8 mouse cellular contexts compared by ENCODE assay signal in genomic region chr7:16326607-16326971, GRCm38 (mm10). TPM values are rescaled to one million over a fixed set of nuclear protein-coding genes. Genes with fewer than 3 reads are reported as not detected.
DNase-seq lines count a peak whose midpoint lies in the region; ATAC-seq and TF ChIP-seq lines count a peak whose summit lies in the region.

No protein-coding gene starts in this region.

- no peak overlapping the region for H3K27ac ChIP-seq in embryonic facial prominence, embryonic 11.5 days (replicated peaks; ENCODE audit: low read depth, low read length)
- no peak overlapping the region; the same call in 1 of the 2 replicates for H3K27ac ChIP-seq in embryonic facial prominence, embryonic 10.5 days (replicated peaks)
- no peak overlapping the region for H3K27ac ChIP-seq in hindbrain, embryonic 15.5 days (replicated peaks)
- H3K27ac ChIP-seq in hindbrain, embryonic 10.5 days: no peak overlapping the region; the same call in 1 of the 2 replicates
- H3K27ac ChIP-seq in CH12.LX (ENCODE audit: insufficient read depth, low read depth): peak overlapping the region; percentile 62
- peak overlapping the region; percentile 22 for H3K27ac ChIP-seq in liver, embryonic 12.5 days
- H3K27ac ChIP-seq in cerebellum, adult 2 months (ENCODE audit: insufficient read depth, low read length): no peak overlapping the region

- no peak for TF ChIP-seq CTCF in CH12.LX (conservative IDR thresholded peaks at IDR 0.05 in 1 of 2, IDR thresholded peaks at IDR 0.05 in 1 of 2; ENCODE audit: low read depth in 2 of 2, low read length in 2 of 2)
- no peak for TF ChIP-seq CTCF in cerebellum, adult 2 months (IDR thresholded peaks at IDR 0.05; ENCODE audit: borderline replicate concordance, insufficient read depth, low read depth, low read length)

- in situ Hi-C loops in CH12.LX (cut with MboI; ENCODE audit: low pct_ligation_motif_present, low pct_unique_long_range_greater_than_20kb, low sequenced_read_pairs): loop anchor here (5.0 kb wide), 1 partner anchor 34 kb away; no protein-coding TSS in a partner anchor

- no peak overlapping the region for H3K4me3 ChIP-seq in embryonic facial prominence, embryonic 11.5 days (ENCODE audit: low read depth, low read length)
- H3K4me3 ChIP-seq in embryonic facial prominence, embryonic 10.5 days: no peak overlapping the region
- no peak overlapping the region for H3K4me3 ChIP-seq in hindbrain, embryonic 15.5 days
- no peak overlapping the region for H3K4me3 ChIP-seq in hindbrain, embryonic 10.5 days
- no peak overlapping the region for H3K4me3 ChIP-seq in CH12.LX (replicated peaks in 1 of 3; ENCODE audit: low read depth in 2 of 3, low read length in 2 of 3, poor library complexity in 1 of 3)
- no peak overlapping the region for H3K4me3 ChIP-seq in liver, embryonic 12.5 days
- H3K4me3 ChIP-seq in cerebellum, adult 2 months (replicated peaks; ENCODE audit: insufficient read depth, low read depth, low read length): no peak overlapping the region

- no peak for DNase-seq in embryonic facial prominence, embryonic 11.5 days (ENCODE audit: low spot score)
- no peak for DNase-seq in embryonic facial prominence, embryonic 10.5 days (ENCODE audit: low spot score)
- DNase-seq in hindbrain, embryonic 10.5 days (ENCODE audit: low spot score): no peak
- no peak for DNase-seq in CH12.LX (ENCODE audit: extremely low read depth)
- no peak for DNase-seq in adrenal gland, adult 8-10 months
- DNase-seq in cerebellum, adult 2 months: no peak

- no peaks in the 10 kb centered on the region for H3K27me3 ChIP-seq in embryonic facial prominence, embryonic 11.5 days (ENCODE audit: control insufficient read depth, insufficient read depth, low read length)
- no peaks in the 10 kb centered on the region for H3K27me3 ChIP-seq in embryonic facial prominence, embryonic 10.5 days (replicated peaks; ENCODE audit: low read depth, poor library complexity, severe bottlenecking)
- H3K27me3 ChIP-seq in hindbrain, embryonic 15.5 days: no peaks in the 10 kb centered on the region
- H3K27me3 ChIP-seq in hindbrain, embryonic 10.5 days (ENCODE audit: insufficient read depth, poor library complexity, severe bottlenecking): no peaks in the 10 kb centered on the region
- no peaks in the 10 kb centered on the region for H3K27me3 ChIP-seq in CH12.LX (replicated peaks)
- no peaks in the 10 kb centered on the region for H3K27me3 ChIP-seq in liver, embryonic 12.5 days (replicated peaks)
- no peaks in the 10 kb centered on the region for H3K27me3 ChIP-seq in cerebellum, adult 2 months (ENCODE audit: control insufficient read depth, insufficient read depth, low read length)

- TF ChIP-seq EP300 in CH12.LX (IDR thresholded peaks at IDR 0.05; ENCODE audit: low read length): no peak

- no peak for TF ChIP-seq POLR2A in CH12.LX (IDR thresholded peaks at IDR 0.05; ENCODE audit: low read depth, low read length)
- no peak for TF ChIP-seq POLR2A in cerebellum, adult 2 months (IDR thresholded peaks at IDR 0.05; ENCODE audit: borderline replicate concordance, insufficient read depth, low read length)

- no peaks in the 10 kb centered on the region for H3K79me2 ChIP-seq in CH12.LX (replicated peaks; ENCODE audit: control insufficient read depth, extremely low read depth, insufficient read depth, poor library complexity, severe bottlenecking)

- 0 out of 2 replicates have a peak, but pooled peaks have one; percentile 11 for ATAC-seq in embryonic facial prominence, embryonic 11.5 days (replicated peaks; ENCODE audit: insufficient number of reproducible peaks, low FRiP score, low TSS enrichment, low read depth)
- peak; percentile 35; the same call in 1 of the 2 replicates for ATAC-seq in hindbrain, embryonic 15.5 days (ENCODE audit: low FRiP score, low read depth)
- no peak for ATAC-seq in liver, embryonic 12.5 days

- WGBS in embryonic facial prominence, embryonic 11.5 days: 90% methylated on average over 2 of the region's 2 CpGs
- 95% methylated on average over 2 of the region's 2 CpGs for WGBS in embryonic facial prominence, embryonic 10.5 days
- 96% methylated on average over 2 of the region's 2 CpGs for WGBS in hindbrain, embryonic 15.5 days
- WGBS in hindbrain, embryonic 10.5 days: 92% methylated on average over 2 of the region's 2 CpGs
- 88% methylated on average over 2 of the region's 2 CpGs for WGBS in liver, embryonic 12.5 days (ENCODE audit: insufficient replicate concordance)
- 94% methylated on average over 2 of the region's 2 CpGs for WGBS in cerebellum, adult 2 months

- dilution Hi-C loops in CH12.LX (cut with MboI; ENCODE audit: extremely low pct_ligation_motif_present, extremely low pct_unique_long_range_greater_than_20kb, low sequenced_read_pairs): no loop called here

- H3K4me1 ChIP-seq in embryonic facial prominence, embryonic 11.5 days (ENCODE audit: control insufficient read depth, insufficient read depth, low read length): no peaks in the 10 kb centered on the region
- peaks cover 9% of the 10 kb centered on the region for H3K4me1 ChIP-seq in embryonic facial prominence, embryonic 10.5 days
- H3K4me1 ChIP-seq in hindbrain, embryonic 15.5 days (replicated peaks): no peaks in the 10 kb centered on the region
- H3K4me1 ChIP-seq in hindbrain, embryonic 10.5 days (replicated peaks): peaks cover 7% of the 10 kb centered on the region
- peaks cover 6 to 12% of the 10 kb centered on the region in 2 experiments for H3K4me1 ChIP-seq in CH12.LX (ENCODE audit: control insufficient read depth in 1 of 2, insufficient read depth in 2 of 2)
- peaks cover 10% of the 10 kb centered on the region for H3K4me1 ChIP-seq in liver, embryonic 12.5 days
- H3K4me1 ChIP-seq in cerebellum, adult 2 months (ENCODE audit: control insufficient read depth, insufficient read depth, low read length): peaks cover 8% of the 10 kb centered on the region

- no peaks in the 10 kb centered on the region for H3K9me3 ChIP-seq in embryonic facial prominence, embryonic 11.5 days (replicated peaks; ENCODE audit: control insufficient read depth, low read length)
- H3K9me3 ChIP-seq in embryonic facial prominence, embryonic 10.5 days: no peaks in the 10 kb centered on the region
- H3K9me3 ChIP-seq in hindbrain, embryonic 15.5 days: no peaks in the 10 kb centered on the region
- no peaks in the 10 kb centered on the region for H3K9me3 ChIP-seq in hindbrain, embryonic 10.5 days
- no peaks in the 10 kb centered on the region for H3K9me3 ChIP-seq in CH12.LX (replicated peaks; ENCODE audit: low read length)
- H3K9me3 ChIP-seq in liver, embryonic 12.5 days (replicated peaks): no peaks in the 10 kb centered on the region

- TF ChIP-seq RAD21 in CH12.LX (IDR thresholded peaks at IDR 0.05; ENCODE audit: low read depth, low read length): no peak

- H3K36me3 ChIP-seq in embryonic facial prominence, embryonic 11.5 days (replicated peaks; ENCODE audit: control insufficient read depth, insufficient read depth, low read depth, low read length): no peaks in the 10 kb centered on the region; the same call in 1 of the 2 replicates
- H3K36me3 ChIP-seq in embryonic facial prominence, embryonic 10.5 days (replicated peaks): peaks cover 85% of the 10 kb centered on the region
- H3K36me3 ChIP-seq in hindbrain, embryonic 15.5 days: peaks cover 23% of the 10 kb centered on the region
- H3K36me3 ChIP-seq in hindbrain, embryonic 10.5 days: peaks cover 74% of the 10 kb centered on the region
- H3K36me3 ChIP-seq in CH12.LX (replicated peaks in 1 of 2; ENCODE audit: control insufficient read depth in 1 of 2, insufficient read depth in 1 of 2, low read length in 1 of 2): peaks cover 45 to 86% of the 10 kb centered on the region in 2 experiments
- peaks cover 69% of the 10 kb centered on the region for H3K36me3 ChIP-seq in liver, embryonic 12.5 days

- H3K9ac ChIP-seq in embryonic facial prominence, embryonic 11.5 days (replicated peaks; ENCODE audit: low read length): no peak overlapping the region
- H3K9ac ChIP-seq in hindbrain, embryonic 15.5 days: no peak overlapping the region
- H3K9ac ChIP-seq in CH12.LX (ENCODE audit: insufficient read depth, low read depth): no peak overlapping the region
- H3K9ac ChIP-seq in liver, embryonic 12.5 days: no peak overlapping the region

- H3K4me2 ChIP-seq in embryonic facial prominence, embryonic 11.5 days (ENCODE audit: low read depth, low read length): no peak overlapping the region
- no peak overlapping the region for H3K4me2 ChIP-seq in hindbrain, embryonic 15.5 days
- no peak overlapping the region for H3K4me2 ChIP-seq in CH12.LX (ENCODE audit: insufficient read depth, low read depth, poor library complexity, severe bottlenecking)
- no peak overlapping the region for H3K4me2 ChIP-seq in liver, embryonic 12.5 days

RNA-seq across cellular contexts. Expression of gene Bbc3, which starts 18.4 kb away (rescaled TPM):
- 4.6 and 5.9 TPM in 2 replicates for polyA plus RNA-seq in embryonic facial prominence, embryonic 11.5 days (2014; fragmentation: Nextera tagmentation; extraction: Ambion mirVana)
- polyA plus RNA-seq in embryonic facial prominence, embryonic 10.5 days (2016; fragmentation: Nextera tagmentation; extraction: Ambion mirVana): 12.9 and 13.4 TPM in 2 replicates
- polyA plus RNA-seq in hindbrain, embryonic 15.5 days (2015; fragmentation: Nextera tagmentation; extraction: Ambion mirVana): 28.9 and 31.7 TPM in 2 replicates
- polyA plus RNA-seq in hindbrain, embryonic 10.5 days (2016; fragmentation: Nextera tagmentation; extraction: Ambion mirVana): 17.6 and 19.1 TPM in 2 replicates
- total RNA-seq in CH12.LX (2012; rRNA removed) (33.2 and 61.7 TPM in 2 replicates), CH12.LX (2014; rRNA removed) (23.2 and 25.4 TPM in 2 replicates)
- polyA plus RNA-seq in CH12.LX (2012; ENCODE audit: insufficient read length, low read depth): 22.2 and 23.3 TPM in 2 replicates
- polyA plus RNA-seq in liver, embryonic 12.5 days (2016; fragmentation: Nextera tagmentation; extraction: Ambion mirVana): 5.9 and 7.6 TPM in 2 replicates
- total RNA-seq in adrenal gland, adult 8-10 months (2022): 10 to 100 TPM in 1 of 4 experiments, 1 to 10 TPM in 3; 4.3 to 10.1 (median 5.2) TPM
- 17.0 and 20.3 TPM in 2 replicates for polyA plus RNA-seq in cerebellum, adult 2 months (2012; rRNA removed)

RNA-seq across cellular contexts. Expression of gene Ccdc9, which starts 40.0 kb away (rescaled TPM):
- 16.2 and 16.7 TPM in 2 replicates for polyA plus RNA-seq in embryonic facial prominence, embryonic 11.5 days (2014; fragmentation: Nextera tagmentation; extraction: Ambion mirVana)
- 27.1 and 27.5 TPM in 2 replicates for polyA plus RNA-seq in embryonic facial prominence, embryonic 10.5 days (2016; fragmentation: Nextera tagmentation; extraction: Ambion mirVana)
- 29.3 and 29.6 TPM in 2 replicates for polyA plus RNA-seq in hindbrain, embryonic 15.5 days (2015; fragmentation: Nextera tagmentation; extraction: Ambion mirVana)
- 32.2 and 37.4 TPM in 2 replicates for polyA plus RNA-seq in hindbrain, embryonic 10.5 days (2016; fragmentation: Nextera tagmentation; extraction: Ambion mirVana)
- 47.6 and 53.3 TPM in 2 replicates for total RNA-seq in CH12.LX (2012; rRNA removed)
- 32.0 and 37.5 TPM in 2 replicates for total RNA-seq in CH12.LX (2014; rRNA removed)
- polyA plus RNA-seq in CH12.LX (2012; ENCODE audit: insufficient read length, low read depth): 81.0 and 94.2 TPM in 2 replicates
- polyA plus RNA-seq in liver, embryonic 12.5 days (2016; fragmentation: Nextera tagmentation; extraction: Ambion mirVana): 29.7 and 30.0 TPM in 2 replicates
- total RNA-seq in adrenal gland, adult 8-10 months (2022): 100 to 1,000 TPM in 1 of 4 experiments, 10 to 100 TPM in 3; 48.7 to 119 (median 89.2) TPM
- 81.1 and 91.1 TPM in 2 replicates for polyA plus RNA-seq in cerebellum, adult 2 months (2012; rRNA removed)

RNA-seq across cellular contexts. Expression of gene Inafm1, which starts 53.2 kb away (rescaled TPM):
- polyA plus RNA-seq in embryonic facial prominence, embryonic 11.5 days (2014; fragmentation: Nextera tagmentation; extraction: Ambion mirVana): 9.3 TPM in 2 replicates
- 5.9 and 9.1 TPM in 2 replicates for polyA plus RNA-seq in embryonic facial prominence, embryonic 10.5 days (2016; fragmentation: Nextera tagmentation; extraction: Ambion mirVana)
- 52.2 and 58.4 TPM in 2 replicates for polyA plus RNA-seq in hindbrain, embryonic 15.5 days (2015; fragmentation: Nextera tagmentation; extraction: Ambion mirVana)
- 7.7 and 13.0 TPM in 2 replicates for polyA plus RNA-seq in hindbrain, embryonic 10.5 days (2016; fragmentation: Nextera tagmentation; extraction: Ambion mirVana)
- total RNA-seq in CH12.LX (2012; rRNA removed) (5.6 and 7.4 TPM in 2 replicates), CH12.LX (2014; rRNA removed) (1.1 and 1.5 TPM in 2 replicates)
- 9.3 and 9.5 TPM in 2 replicates for polyA plus RNA-seq in CH12.LX (2012; ENCODE audit: insufficient read length, low read depth)
- 8.6 and 8.8 TPM in 2 replicates for polyA plus RNA-seq in liver, embryonic 12.5 days (2016; fragmentation: Nextera tagmentation; extraction: Ambion mirVana)
- total RNA-seq in adrenal gland, adult 8-10 months (2022): 10 to 100 TPM; 21.9 to 37.5 (median 28.8) TPM
- polyA plus RNA-seq in cerebellum, adult 2 months (2012; rRNA removed): 60.1 and 61.1 TPM in 2 replicates

Comparison
In these comparisons a context has a peak if more than half of its experiments do, and no peak if none do; other contexts are left out.
1. H3K27ac ChIP-seq: peak in CH12.LX (single experiment) and liver, embryonic 12.5 days (single experiment); none in embryonic facial prominence, embryonic 11.5 days (single experiment), embryonic facial prominence, embryonic 10.5 days (single experiment), hindbrain, embryonic 15.5 days (single experiment), hindbrain, embryonic 10.5 days (single experiment) and cerebellum, adult 2 months (single experiment).